Mouse (Mus musculus) hindbrain, embryonic 12.5 days (tissue): ENCODE measurements around the gene Serpinb6c. TPM values are rescaled to one million over a fixed set of nuclear protein-coding genes. Genes with fewer than 3 reads are reported as not detected.
"Not testable (repeated sequence)": the region's sequence is repeated elsewhere in the genome, so short reads cannot be mapped to it uniquely, and the experiment has no call there.

ENCODE experiments used
- ATAC-seq: fragments of 200-750 bp; cut with Nextera tagmentation; 2 replicates; pipeline ENCODE4 v1.8.0; 2017; ENCODE audit warnings: moderate TSS enrichment; ENCODE audit not compliant: low FRiP score
- H3K27ac ChIP-seq: fragments of 300-500 bp; sonication (generic); 2 replicates; pipeline ENCODE4 v1.5.1; 2016; ENCODE audit warnings: mild to moderate bottlenecking
- H3K27me3 ChIP-seq: fragments of 300-500 bp; sonication (generic); 2 replicates; pipeline ENCODE4 v1.6.1; 2016; ENCODE audit warnings: mild to moderate bottlenecking
- H3K36me3 ChIP-seq: fragments of 300-500 bp; sonication (generic); 2 replicates; pipeline ENCODE4 v1.6.1; 2016; ENCODE audit warnings: mild to moderate bottlenecking
- H3K4me1 ChIP-seq: fragments of 300-500 bp; sonication (generic); 2 replicates; pipeline ENCODE4 v1.6.1; 2016
- H3K4me2 ChIP-seq: fragments of 300-500 bp; sonication (generic); replicated peaks from 2 replicates; pipeline ENCODE4 v1.6.1; 2016; ENCODE audit warnings: mild to moderate bottlenecking
- H3K4me3 ChIP-seq: fragments of 300-500 bp; sonication (generic); 2 replicates; pipeline ENCODE4 v1.5.1; 2016; ENCODE audit warnings: mild to moderate bottlenecking
- H3K9ac ChIP-seq: fragments of 300-500 bp; sonication (generic); 2 replicates; pipeline ENCODE4 v1.6.1; 2016; ENCODE audit warnings: mild to moderate bottlenecking, moderate library complexity
- H3K9me3 ChIP-seq: fragments of 300-500 bp; sonication (generic); replicated peaks from 2 replicates; pipeline ENCODE4 v1.6.1; 2016; ENCODE audit warnings: mild to moderate bottlenecking
- WGBS: fragments of 180-500 bp; shearing (Covaris S2); methylation state at CpG from one replicate; pipeline ENCODE4 v1.1.7; 2016; 5-methylcytosine and 5-hydroxymethylcytosine counted together
- polyA plus RNA-seq: library from polyadenylated mRNA; unstranded; fragments of >200 nt; fragmentation: Nextera tagmentation; extraction: Ambion mirVana; gene quantifications from 2 replicates; pipeline ENCODE4 v1.2.1, GENCODE M21; 2016

The Serpinb6c gene
- 0.32 and 0.35 TPM in 2 replicates for polyA plus RNA-seq

DNA sequence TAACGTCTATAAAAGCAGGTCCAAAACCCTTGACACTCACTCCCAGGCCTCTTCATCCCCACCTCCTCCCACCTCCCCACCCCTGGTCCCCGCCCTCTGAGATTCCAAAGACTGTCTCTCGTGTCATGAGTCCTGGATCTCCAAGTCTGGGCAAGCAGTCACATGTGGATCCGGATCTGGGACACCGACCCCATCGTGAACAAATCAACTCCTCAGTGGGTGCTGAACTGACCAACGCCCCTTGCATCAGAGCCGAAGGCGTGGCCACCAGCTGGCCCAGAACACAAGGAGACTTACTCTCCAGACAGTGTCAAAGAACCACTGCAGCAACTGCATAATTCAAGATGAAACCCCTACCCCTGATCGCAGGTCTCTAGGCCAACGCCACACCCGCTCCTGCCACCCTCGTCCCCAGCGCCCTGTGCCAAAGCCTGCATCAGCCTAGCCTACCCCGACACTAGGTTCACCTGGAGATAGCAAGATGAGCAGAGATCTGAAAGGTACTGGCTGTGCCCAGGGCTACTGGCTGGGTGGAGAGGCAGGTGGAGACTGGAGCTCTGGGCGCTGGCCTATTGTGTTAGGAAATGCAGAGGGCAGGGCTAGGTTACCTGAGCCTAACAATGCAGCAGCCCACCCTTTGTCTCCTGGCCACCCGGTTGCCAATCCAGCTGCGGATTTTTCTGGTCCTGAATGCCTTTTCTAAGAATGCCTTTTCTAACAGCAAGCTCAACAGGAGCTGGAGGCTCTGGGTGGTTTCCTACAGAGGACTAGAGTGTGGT, at the start of gene Serpinb6c:
Gene Serpinb6c, minus strand, starts transcription at position 533 of the 779 bp plus-strand sequence.
- H3K4me1 ChIP-seq: no peaks in the 10 kb centered on the region
- no peaks in the 10 kb centered on the region for H3K27me3 ChIP-seq
- H3K9me3 ChIP-seq: no peaks in the 10 kb centered on the region
- H3K4me3 ChIP-seq: no peak within 1 kb of the TSS
- no peak within 1 kb of the TSS for H3K9ac ChIP-seq
- H3K36me3 ChIP-seq: no peaks in the 10 kb centered on the region
- no peak within 1 kb of the TSS for H3K4me2 ChIP-seq
- H3K27ac ChIP-seq: no peak within 1 kb of the TSS
- ATAC-seq: no peak
- WGBS: 77% methylated on average over 18 of the region's 18 CpGs

DNA sequence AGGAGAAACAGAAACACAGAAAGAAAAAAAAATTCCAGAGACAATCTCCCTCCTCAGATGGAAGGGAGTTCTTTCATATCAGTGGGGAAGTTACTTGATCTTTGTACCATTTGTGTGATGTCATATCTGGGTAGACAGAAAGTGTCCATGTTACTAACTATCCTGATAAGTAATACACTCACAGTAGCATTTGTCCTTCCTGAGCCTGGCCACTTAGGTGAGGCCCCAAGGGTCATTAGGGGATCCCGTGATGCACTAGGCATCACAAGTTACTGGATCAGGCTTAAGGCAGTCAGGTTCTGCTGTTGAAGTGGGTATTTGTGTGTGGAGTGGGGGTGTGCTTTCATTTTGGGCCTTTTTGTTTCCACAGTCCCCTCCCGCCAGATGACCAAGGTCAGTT, 47.4 kb upstream of the Serpinb6c start:
- H3K4me1 ChIP-seq: no peaks in the 10 kb centered on the region
- H3K27me3 ChIP-seq: no peaks in the 10 kb centered on the region
- no peak overlapping the region for H3K9ac ChIP-seq
- H3K27ac ChIP-seq: no peak overlapping the region
- 86% methylated on average over 2 of the region's 2 CpGs for WGBS
- no peaks in the 10 kb centered on the region for H3K9me3 ChIP-seq
- no peak overlapping the region for H3K4me2 ChIP-seq
- H3K4me3 ChIP-seq: no peak overlapping the region
- no peak for ATAC-seq
- H3K36me3 ChIP-seq: no peaks in the 10 kb centered on the region

DNA sequence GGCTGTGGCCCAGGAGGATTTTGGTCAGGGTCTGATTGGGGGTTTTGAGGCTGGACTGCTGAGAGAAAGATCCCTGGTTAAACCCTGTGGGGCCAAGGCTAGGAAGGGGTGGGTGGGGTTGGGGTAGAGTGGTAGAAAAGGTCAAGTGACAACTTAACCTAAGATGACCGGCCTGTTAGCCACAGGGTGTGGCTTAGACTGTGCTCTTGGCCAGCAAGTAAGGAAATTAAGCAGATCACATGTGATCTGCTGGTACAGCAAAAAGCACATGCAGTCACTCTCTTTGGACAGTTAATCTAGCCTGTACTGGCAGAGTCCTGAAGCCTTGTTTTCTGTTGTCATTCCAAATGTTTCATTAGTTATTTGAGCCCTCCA, 46.6 kb upstream of the Serpinb6c start:
- H3K4me3 ChIP-seq: no peak overlapping the region
- no peaks in the 10 kb centered on the region for H3K27me3 ChIP-seq
- no peak overlapping the region for H3K4me2 ChIP-seq
- 73% methylated on average over 1 of the region's 1 CpGs for WGBS
- no peak overlapping the region for H3K9ac ChIP-seq
- no peaks in the 10 kb centered on the region for H3K9me3 ChIP-seq
- no peaks in the 10 kb centered on the region for H3K4me1 ChIP-seq
- ATAC-seq: no peak
- H3K27ac ChIP-seq: no peak overlapping the region
- H3K36me3 ChIP-seq: no peaks in the 10 kb centered on the region

DNA sequence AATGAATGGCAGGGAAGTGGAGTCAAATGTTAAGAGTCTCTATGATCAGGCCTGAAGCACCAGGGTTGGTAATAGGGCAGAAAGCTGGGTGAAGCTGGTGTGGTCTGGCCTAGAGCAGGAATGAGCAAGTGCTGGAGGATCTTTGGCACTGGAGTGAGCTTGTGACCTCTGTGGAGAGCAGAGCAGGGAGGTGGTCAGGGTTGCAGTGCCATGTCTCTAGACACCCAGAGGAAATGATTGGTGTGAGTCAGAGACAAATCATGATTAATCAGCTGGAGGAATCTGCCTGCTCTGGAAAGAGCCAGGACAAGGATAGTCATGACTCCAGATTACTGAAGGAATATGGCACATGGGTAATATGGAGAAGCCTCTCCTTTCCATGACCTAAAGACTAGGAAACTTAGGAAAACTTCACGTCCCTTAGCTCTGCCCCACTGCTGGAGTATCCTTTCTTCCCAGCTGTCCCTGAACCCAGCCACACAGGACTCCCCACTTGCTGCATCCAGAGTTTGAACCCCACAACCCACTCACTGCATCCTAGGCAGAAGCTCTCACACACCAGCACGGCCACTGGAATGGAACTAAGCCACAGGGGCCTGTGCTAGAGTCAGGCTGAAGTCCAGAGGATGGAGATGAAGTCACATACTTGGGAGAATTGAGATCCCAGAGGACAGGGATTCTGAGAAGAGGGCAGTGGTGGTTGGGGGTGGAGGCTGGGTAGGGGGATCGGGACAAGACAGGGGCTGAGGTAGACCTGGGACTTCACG, 46.0 kb upstream of the Serpinb6c start:
- Histone ChIP-seq H3K4me1 (no peaks in the 10 kb centered on the region), H3K9ac (no peak overlapping the region), H3K9me3 (no peaks in the 10 kb centered on the region), H3K4me2 (no peak overlapping the region), H3K4me3 (no peak overlapping the region), H3K27ac (no peak overlapping the region), H3K36me3 (no peaks in the 10 kb centered on the region), H3K27me3 (no peaks in the 10 kb centered on the region)
- ATAC-seq: no peak
- 87% methylated on average over 4 of the region's 4 CpGs for WGBS

DNA sequence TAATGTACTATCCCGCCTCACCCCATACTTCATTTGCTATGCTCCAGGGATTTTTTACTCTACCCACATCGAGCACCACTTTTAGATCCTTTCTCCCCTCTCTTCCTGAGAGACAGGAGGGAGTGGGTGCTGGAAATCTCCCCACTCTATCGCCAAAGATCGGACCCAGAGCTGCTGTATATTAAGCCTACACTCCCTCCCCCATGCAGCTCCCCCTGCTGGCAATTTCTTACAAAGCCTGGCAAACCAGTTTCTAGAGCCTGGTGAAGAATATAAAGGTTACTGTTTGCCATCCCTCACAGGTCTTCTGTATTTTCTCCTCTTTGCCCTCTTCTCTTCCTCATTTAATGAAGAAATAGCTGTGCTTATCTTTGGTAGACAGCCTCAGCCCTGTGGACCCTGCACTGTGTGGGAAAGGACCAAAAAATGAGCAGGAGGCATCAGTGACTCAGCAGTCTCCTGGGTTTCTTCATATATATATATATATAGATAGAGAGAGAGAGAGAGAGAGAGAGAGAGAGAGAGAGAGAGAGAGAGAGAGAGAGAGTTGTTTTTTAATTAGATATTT, 36.8 kb upstream of the Serpinb6c start:
- H3K4me3 ChIP-seq: no peak overlapping the region
- H3K9me3 ChIP-seq: no peaks in the 10 kb centered on the region
- H3K4me1 ChIP-seq: no peaks in the 10 kb centered on the region
- 49% methylated on average over 4 of the region's 4 CpGs for WGBS
- H3K4me2 ChIP-seq: no peak overlapping the region
- no peaks in the 10 kb centered on the region for H3K36me3 ChIP-seq
- H3K27ac ChIP-seq: no peak overlapping the region
- ATAC-seq: no peak
- no peak overlapping the region for H3K9ac ChIP-seq
- H3K27me3 ChIP-seq: no peaks in the 10 kb centered on the region

DNA sequence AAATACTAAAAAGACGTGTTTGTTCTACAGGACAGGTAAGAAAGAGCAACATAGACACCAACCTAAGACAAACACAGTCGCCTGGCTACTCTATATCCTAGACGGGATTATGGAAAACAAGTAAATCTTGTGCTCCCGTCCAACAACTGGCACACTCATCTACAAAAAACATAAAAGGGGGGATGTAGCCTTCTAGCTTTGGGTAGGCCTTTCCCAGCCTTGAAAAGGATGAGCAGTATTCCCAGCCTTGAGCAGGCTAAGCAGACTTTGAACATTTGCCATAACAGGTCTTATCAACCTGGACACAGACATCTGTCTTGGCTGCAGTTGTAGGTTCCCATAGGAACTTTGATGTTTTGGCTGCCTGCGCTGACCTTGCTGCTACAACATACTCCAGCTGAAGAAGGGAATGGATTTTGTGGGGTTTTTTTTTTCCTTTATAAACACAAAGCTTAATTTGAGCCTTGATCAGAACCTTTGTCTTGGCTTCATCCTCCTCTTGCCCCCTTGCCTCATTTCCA, 35.8 kb upstream of the Serpinb6c start:
- no peaks in the 10 kb centered on the region for H3K36me3 ChIP-seq
- WGBS: 89% methylated on average over 5 of the region's 5 CpGs
- H3K9me3 ChIP-seq: no peaks in the 10 kb centered on the region
- no peak for ATAC-seq
- no peak overlapping the region for H3K27ac ChIP-seq
- no peaks in the 10 kb centered on the region for H3K27me3 ChIP-seq
- H3K4me1 ChIP-seq: no peaks in the 10 kb centered on the region
- H3K4me2 ChIP-seq: no peak overlapping the region
- H3K9ac ChIP-seq: no peak overlapping the region
- no peak overlapping the region for H3K4me3 ChIP-seq

DNA sequence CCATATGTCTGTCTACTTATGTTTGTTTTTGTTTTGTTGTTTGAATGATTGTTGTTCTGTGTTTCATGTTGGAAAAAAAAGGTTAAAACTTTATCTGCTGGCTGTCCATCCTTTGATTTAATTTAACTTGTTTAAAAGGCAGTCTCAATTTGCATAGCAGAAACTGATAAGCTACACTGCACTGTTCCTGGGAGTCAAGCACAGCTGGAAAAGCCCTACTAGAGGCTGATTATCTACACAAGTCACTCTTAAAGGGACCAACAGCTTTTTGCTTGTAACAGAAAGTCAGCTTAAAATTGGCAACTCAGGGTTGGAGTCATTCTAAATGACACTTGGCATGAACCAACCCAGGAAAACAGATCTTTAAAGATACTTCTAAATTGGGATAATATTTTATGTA, 32.1 kb upstream of the Serpinb6c start:
- not testable (repeated sequence) for H3K4me2 ChIP-seq, H3K27me3 ChIP-seq, H3K27ac ChIP-seq, H3K9me3 ChIP-seq, ATAC-seq, H3K4me1 ChIP-seq, H3K9ac ChIP-seq, H3K36me3 ChIP-seq, H3K4me3 ChIP-seq

DNA sequence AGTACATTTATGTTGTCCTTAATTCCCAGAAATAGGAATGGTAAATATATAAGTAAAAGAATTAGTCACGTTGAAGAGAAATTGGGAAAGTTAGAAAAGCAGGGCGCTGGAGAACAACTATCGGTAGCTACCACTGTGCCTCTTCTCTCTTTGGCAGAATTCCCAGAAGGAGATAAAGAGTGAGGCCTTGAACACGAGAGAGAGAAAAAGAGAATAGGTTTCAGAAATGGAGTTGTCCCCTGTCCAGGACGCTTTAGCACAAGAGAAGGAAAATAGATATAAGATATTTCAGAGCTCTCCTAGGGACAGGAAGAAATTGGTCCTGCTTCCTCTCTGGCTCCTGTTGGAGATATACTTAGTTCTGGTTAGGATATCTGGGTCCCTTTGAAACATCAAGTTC, 31.6 kb upstream of the Serpinb6c start:
- Histone ChIP-seq H3K27ac (no peak overlapping the region), H3K36me3 (no peaks in the 10 kb centered on the region), H3K4me1 (0 out of 2 replicates have a peak, but pooled peaks cover 5% of the 10 kb centered on the region), H3K4me3 (no peak overlapping the region), H3K9ac (no peak overlapping the region), H3K9me3 (no peaks in the 10 kb centered on the region), H3K27me3 (no peaks in the 10 kb centered on the region), H3K4me2 (no peak overlapping the region)
- WGBS: 94% methylated on average over 4 of the region's 5 CpGs
- no peak for ATAC-seq

DNA sequence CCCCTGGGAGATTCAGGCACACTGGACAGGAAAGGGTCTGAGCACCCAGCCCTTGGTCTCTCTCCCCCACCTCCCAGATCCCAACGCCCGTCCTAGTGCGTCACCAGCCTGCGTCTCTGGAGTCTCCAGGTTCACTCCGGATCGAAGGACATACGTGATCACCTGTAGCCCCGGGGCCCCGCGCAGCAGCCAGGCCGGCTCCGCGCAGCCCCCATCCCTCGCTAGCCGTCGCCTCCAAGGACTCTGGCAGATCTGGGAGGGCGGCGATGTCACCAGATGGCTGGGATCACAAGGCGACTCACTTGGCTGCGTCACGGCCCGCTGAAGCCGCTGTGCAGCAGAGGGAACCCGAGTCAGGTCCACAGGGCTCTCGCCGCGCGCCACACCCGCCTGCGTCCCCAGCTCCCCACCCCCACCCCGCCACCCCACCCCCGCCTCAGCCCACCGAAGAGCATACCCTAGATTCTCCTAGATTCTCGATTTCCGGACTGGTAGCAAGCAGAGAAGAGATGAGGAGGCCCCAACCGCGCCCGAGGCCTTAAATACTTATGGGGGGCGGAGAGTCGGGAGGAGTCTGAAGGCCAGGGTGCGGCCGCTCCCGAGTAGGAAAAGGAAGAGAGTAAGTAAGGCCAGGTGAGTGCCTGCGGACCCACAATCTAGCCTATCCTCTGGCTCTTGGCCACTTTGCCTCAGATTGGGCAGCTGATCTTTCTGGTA, 30.1 kb upstream of the Serpinb6c start:
- peak; percentile 95 for ATAC-seq
- Histone ChIP-seq H3K4me2 (peak overlapping the region; percentile 92), H3K4me3 (peak overlapping the region; percentile 58), H3K27me3 (no peaks in the 10 kb centered on the region), H3K27ac (no peak overlapping the region), H3K9me3 (no peaks in the 10 kb centered on the region), H3K4me1 (0 out of 2 replicates have a peak, but pooled peaks cover 5% of the 10 kb centered on the region), H3K36me3 (no peaks in the 10 kb centered on the region), H3K9ac (peak overlapping the region; percentile 68)
- WGBS: under 1% methylated on average over 34 of the region's 44 CpGs

DNA sequence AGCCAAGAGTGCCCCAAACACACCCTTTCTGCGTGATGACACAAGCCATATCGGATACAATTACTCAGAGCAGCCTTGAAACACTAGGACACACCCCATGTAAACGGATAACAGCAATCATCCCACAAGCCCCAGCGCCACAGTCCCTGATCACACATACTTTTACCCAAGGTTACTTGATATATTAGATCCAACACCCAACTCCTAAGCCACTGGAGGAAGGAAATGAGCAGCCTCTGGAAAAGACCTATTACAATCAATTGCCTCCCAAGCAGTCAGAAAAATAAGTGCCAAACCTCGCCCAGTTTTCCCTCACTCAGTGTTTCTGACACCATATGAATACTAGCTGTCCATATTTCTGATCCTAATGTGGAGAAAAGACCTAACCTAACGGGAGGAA, 29.2 kb upstream of the Serpinb6c start:
- Histone ChIP-seq H3K27me3 (no peaks in the 10 kb centered on the region), H3K9me3 (no peaks in the 10 kb centered on the region), H3K36me3 (no peaks in the 10 kb centered on the region), H3K27ac (no peak overlapping the region), H3K4me2 (no peak overlapping the region), H3K4me1 (0 out of 2 replicates have a peak, but pooled peaks cover 5% of the 10 kb centered on the region), H3K9ac (no peak overlapping the region), H3K4me3 (no peak overlapping the region)
- 74% methylated on average over 6 of the region's 6 CpGs for WGBS
- no peak for ATAC-seq

DNA sequence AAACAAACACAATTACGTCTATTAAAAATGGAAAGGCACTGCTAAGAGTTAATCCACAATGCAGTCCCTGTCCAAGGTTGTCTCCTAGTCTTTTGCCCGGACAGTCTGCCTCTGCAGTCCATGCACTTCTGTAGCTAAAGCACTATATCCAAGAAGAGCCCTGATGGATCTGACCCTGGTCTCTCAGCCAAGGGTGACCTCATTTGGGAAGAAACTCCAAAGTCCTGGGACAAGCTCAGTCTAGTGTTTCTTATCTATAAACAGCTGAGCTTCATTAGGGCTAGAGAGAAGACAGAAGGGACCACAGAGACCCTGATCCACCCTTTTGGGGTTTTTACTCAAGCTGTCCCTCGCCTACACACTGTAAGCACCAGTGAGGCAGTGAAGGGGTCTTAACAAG, 25.4 kb upstream of the Serpinb6c start:
- ATAC-seq: no peak
- H3K4me3 ChIP-seq: no peak overlapping the region
- no peaks in the 10 kb centered on the region for H3K27me3 ChIP-seq
- H3K9me3 ChIP-seq: no peaks in the 10 kb centered on the region
- H3K9ac ChIP-seq: no peak overlapping the region
- H3K4me1 ChIP-seq: 0 out of 2 replicates have a peak, but pooled peaks cover 2% of the 10 kb centered on the region
- 88% methylated on average over 3 of the region's 3 CpGs for WGBS
- H3K4me2 ChIP-seq: no peak overlapping the region
- H3K36me3 ChIP-seq: no peaks in the 10 kb centered on the region
- no peak overlapping the region for H3K27ac ChIP-seq

DNA sequence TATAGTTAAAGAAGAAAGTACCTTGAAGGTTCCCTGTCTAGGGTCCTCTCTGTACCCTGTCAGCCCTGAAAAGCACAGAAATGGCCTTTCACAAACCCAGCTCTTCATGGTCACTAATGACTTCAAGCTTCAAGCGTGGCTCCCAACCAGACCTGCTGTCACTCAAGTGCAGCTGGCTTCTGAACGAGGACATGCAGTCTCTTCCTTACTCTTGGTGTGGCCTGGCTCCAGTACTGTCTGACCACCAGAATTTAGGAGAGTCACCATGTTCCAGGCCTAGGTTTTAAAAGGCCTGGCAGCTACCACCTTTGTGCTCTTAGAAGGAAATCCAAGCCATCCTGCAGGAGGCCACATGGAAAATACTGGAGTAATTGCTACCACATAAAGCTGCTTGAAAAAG, 24.8 kb upstream of the Serpinb6c start:
- no peak overlapping the region for H3K27ac ChIP-seq
- no peaks in the 10 kb centered on the region for H3K4me1 ChIP-seq
- H3K36me3 ChIP-seq: no peaks in the 10 kb centered on the region
- no peak for ATAC-seq
- H3K4me3 ChIP-seq: no peak overlapping the region
- H3K27me3 ChIP-seq: no peaks in the 10 kb centered on the region
- H3K4me2 ChIP-seq: no peak overlapping the region
- 79% methylated on average over 2 of the region's 2 CpGs for WGBS
- H3K9me3 ChIP-seq: no peaks in the 10 kb centered on the region
- H3K9ac ChIP-seq: no peak overlapping the region
